Mouse (Mus musculus) hindbrain, postnatal 0 days (tissue): Measurements from ENCODE around the gene Rgs7. TPM values are rescaled to one million over a fixed set of nuclear protein-coding genes. Genes with fewer than 3 reads are reported as not detected.

Experiments
- ATAC-seq: fragments of 200-750 bp; cut with Nextera tagmentation; 2 replicates; pipeline ENCODE4 v1.8.0; 2017; ENCODE audit warnings: mild to moderate bottlenecking, moderate TSS enrichment, moderate library complexity
- DNase-seq: peaks from one replicate; pipeline ENCODE4 v3.0.0-alpha.2; 2015; ENCODE audit warnings: low spot score
- H3K27ac ChIP-seq: fragments of 300-500 bp; sonication (generic); 2 replicates; pipeline ENCODE4 v1.5.1; 2014; ENCODE audit warnings: mild to moderate bottlenecking
- H3K27me3 ChIP-seq: fragments of 300-500 bp; sonication (generic); 2 replicates; pipeline ENCODE4 v1.6.1; 2014; ENCODE audit warnings: low read length, mixed read lengths; ENCODE audit not compliant: insufficient read depth
- H3K36me3 ChIP-seq: fragments of 300-500 bp; sonication (generic); 2 replicates; pipeline ENCODE4 v1.6.1; 2014; ENCODE audit warnings: low read length, mixed read lengths; ENCODE audit not compliant: insufficient read depth
- H3K4me1 ChIP-seq: fragments of 300-500 bp; sonication (generic); 2 replicates; pipeline ENCODE4 v1.6.1; 2014; ENCODE audit warnings: antibody characterized with exemption, low read length, mixed read lengths; ENCODE audit not compliant: insufficient read depth
- H3K4me2 ChIP-seq: fragments of 300-500 bp; sonication (generic); 2 replicates; pipeline ENCODE4 v1.6.1; 2014; ENCODE audit warnings: low read depth, mild to moderate bottlenecking, low read length, moderate library complexity, mixed read lengths
- H3K4me3 ChIP-seq: fragments of 300-500 bp; sonication (generic); 2 replicates; pipeline ENCODE4 v1.5.1; 2014; ENCODE audit warnings: low read length
- H3K9ac ChIP-seq: fragments of 300-500 bp; sonication (generic); replicated peaks from 2 replicates; pipeline ENCODE4 v1.6.1; 2014; ENCODE audit warnings: mild to moderate bottlenecking, low read length, moderate library complexity, mixed read lengths
- H3K9me3 ChIP-seq: fragments of 300-500 bp; sonication (generic); 2 replicates; pipeline ENCODE4 v1.6.1; 2016; ENCODE audit warnings: low read length, mixed read lengths
- CTCF ChIP-seq: IDR thresholded peaks from 2 replicates; pipeline ENCODE4 v1.5.1; 2016; ENCODE audit warnings: antibody characterized with exemption, control low read depth, low read depth
- WGBS: fragments of 180-500 bp; shearing (Covaris S2); extraction: QIAGEN DNeasy Blood & Tissue Kit; methylation state at CpG from one replicate; pipeline ENCODE4 v1.1.7; 2014; 5-methylcytosine and 5-hydroxymethylcytosine counted together
- polyA plus RNA-seq: library from polyadenylated mRNA; unstranded; fragments of >200 nt; fragmentation: Nextera tagmentation; extraction: Ambion mirVana; gene quantifications from 2 replicates; pipeline ENCODE4 v1.2.1, GENCODE M21; 2015
- total RNA-seq: library from RNA; depleted of rRNA; stranded (reverse); fragments of >200 nt; gene quantifications from 2 replicates; pipeline ENCODE4 v1.2.3, GENCODE M21; 2014; rRNA removed

The Rgs7 gene
- total and polyA plus RNA-seq, 2 experiments from 2014 or later, result 32.5 to 41.6 TPM

DNA sequence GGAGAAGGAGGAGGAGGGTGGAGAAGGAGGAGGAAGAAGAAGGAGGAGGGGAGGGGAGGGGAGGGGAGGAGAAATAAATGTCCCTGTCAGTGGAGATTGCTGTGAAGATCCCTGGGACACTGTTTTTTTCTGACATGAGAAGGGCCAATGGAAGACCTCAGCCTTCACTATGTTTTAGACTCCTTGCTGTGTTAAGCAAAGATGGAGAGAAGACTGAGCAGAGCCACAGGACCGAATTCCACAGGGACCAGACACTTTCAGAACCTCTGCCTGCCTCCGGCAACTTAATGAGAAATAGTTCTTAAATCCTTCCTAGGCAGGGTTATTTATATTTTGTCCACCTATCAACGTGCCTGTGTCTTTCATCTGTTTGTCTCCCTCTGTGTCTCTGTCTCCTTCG is 464.0 kb downstream of the Rgs7 start:
- H3K9me3 ChIP-seq, result no peaks in the 10 kb centered on the region
- ATAC-seq, result no peak
- H3K27ac ChIP-seq, result no peak overlapping the region
- no peak for DNase-seq
- H3K4me2 ChIP-seq, result no peak overlapping the region; the same call in 1 of the 2 replicates
- no peak overlapping the region for H3K9ac ChIP-seq
- WGBS, result 16% methylated on average over 4 of the region's 4 CpGs
- no peak overlapping the region for H3K4me3 ChIP-seq
- no peak for TF ChIP-seq CTCF
- no peaks in the 10 kb centered on the region for H3K4me1 ChIP-seq
- no peaks in the 10 kb centered on the region for H3K36me3 ChIP-seq
- no peaks in the 10 kb centered on the region for H3K27me3 ChIP-seq

DNA sequence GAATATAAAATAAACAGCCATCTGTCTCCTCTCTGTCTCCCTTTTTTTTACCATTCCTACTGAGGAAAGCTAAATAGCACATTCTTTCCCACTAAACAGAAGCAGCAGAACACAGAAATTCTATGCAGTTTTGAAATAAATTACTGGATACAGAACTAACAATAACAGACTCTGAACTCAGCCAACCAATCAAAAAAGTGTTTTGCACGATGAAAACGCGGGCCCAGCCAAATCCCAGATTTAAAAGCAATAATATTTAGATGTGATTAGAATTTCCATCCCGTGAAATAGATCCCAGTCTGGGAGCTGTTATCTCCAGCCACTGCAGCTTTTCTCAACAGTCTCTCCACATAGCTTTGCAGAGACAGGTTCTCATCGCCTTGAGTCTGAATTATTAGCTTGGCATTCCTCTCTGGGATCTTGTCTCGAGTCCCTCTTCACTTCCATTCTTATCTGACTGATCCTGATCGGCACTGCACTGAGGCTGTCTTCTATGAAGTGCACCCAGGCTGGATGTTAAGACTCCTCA is 466.5 kb downstream of the Rgs7 start:
- DNase-seq (no peak), ATAC-seq (no peak)
- no peak for TF ChIP-seq CTCF

GRCm38 (mm10) chr1:175024136-175024535 is 468.2 kb downstream of the Rgs7 start:
- H3K27ac ChIP-seq, result no peak overlapping the region
- ATAC-seq (no peak), DNase-seq (no peak)
- TF ChIP-seq CTCF, result no peak
- H3K9ac ChIP-seq, result no peak overlapping the region
- no peak overlapping the region for H3K4me3 ChIP-seq
- no peaks in the 10 kb centered on the region for H3K9me3 ChIP-seq
- H3K4me2 ChIP-seq, result no peak overlapping the region
- no peaks in the 10 kb centered on the region for H3K4me1 ChIP-seq
- 23% methylated on average over 1 of the region's 1 CpGs for WGBS
- H3K27me3 ChIP-seq, result no peaks in the 10 kb centered on the region
- H3K36me3 ChIP-seq, result no peaks in the 10 kb centered on the region

More for the DNA sequence above, 466.5 kb downstream of the Rgs7 start:
- Histone ChIP-seq H3K36me3 (no peaks in the 10 kb centered on the region), H3K4me2 (no peak overlapping the region), H3K4me3 (no peak overlapping the region), H3K27me3 (no peaks in the 10 kb centered on the region), H3K9me3 (no peaks in the 10 kb centered on the region), H3K9ac (no peak overlapping the region), H3K4me1 (no peaks in the 10 kb centered on the region), H3K27ac (no peak overlapping the region)
- 74% methylated on average over 7 of the region's 7 CpGs for WGBS

Other genes with a start within 250 kb of the Rgs7 start
- gene Kmo, start 127.9 kb upstream of the Rgs7 start, total RNA-seq, result 0.21 TPM in 1 of 2 replicates, not detected in the other
- gene Kmo, start 127.9 kb upstream of the Rgs7 start, polyA plus RNA-seq, result 0.08 and 0.13 TPM in 2 replicates
- gene Fh1, start 133.1 kb upstream of the Rgs7 start, total RNA-seq, result 59.2 and 67.8 TPM in 2 replicates
- gene Fh1, start 133.1 kb upstream of the Rgs7 start, polyA plus RNA-seq, result 113 and 114 TPM in 2 replicates
- 14.8 and 17.4 TPM in 2 replicates for gene Opn3, start 200.3 kb upstream of the Rgs7 start, total RNA-seq
- 8.3 and 8.6 TPM in 2 replicates for gene Opn3, start 200.3 kb upstream of the Rgs7 start, polyA plus RNA-seq
- 18.2 and 29.4 TPM in 2 replicates for gene Chml, start 200.4 kb upstream of the Rgs7 start, total RNA-seq
- gene Chml, start 200.4 kb upstream of the Rgs7 start, polyA plus RNA-seq, result 2.5 and 2.7 TPM in 2 replicates
- not detected in 2 replicates for gene Wdr64, start 206.1 kb upstream of the Rgs7 start, total RNA-seq
- gene Wdr64, start 206.1 kb upstream of the Rgs7 start, polyA plus RNA-seq, result not detected in 2 replicates